Mouse (Mus musculus) frontal cortex, postnatal 25 days (tissue): ENCODE results near the gene Rrp1b.

Experiments used
- DNase-seq, 2 experiments: peaks; one replicate each; pipeline ENCODE4 v3.0.0; 2022; ENCODE audit warnings: low spot score in 2 of 2

Gene Rrp1b

DNA sequence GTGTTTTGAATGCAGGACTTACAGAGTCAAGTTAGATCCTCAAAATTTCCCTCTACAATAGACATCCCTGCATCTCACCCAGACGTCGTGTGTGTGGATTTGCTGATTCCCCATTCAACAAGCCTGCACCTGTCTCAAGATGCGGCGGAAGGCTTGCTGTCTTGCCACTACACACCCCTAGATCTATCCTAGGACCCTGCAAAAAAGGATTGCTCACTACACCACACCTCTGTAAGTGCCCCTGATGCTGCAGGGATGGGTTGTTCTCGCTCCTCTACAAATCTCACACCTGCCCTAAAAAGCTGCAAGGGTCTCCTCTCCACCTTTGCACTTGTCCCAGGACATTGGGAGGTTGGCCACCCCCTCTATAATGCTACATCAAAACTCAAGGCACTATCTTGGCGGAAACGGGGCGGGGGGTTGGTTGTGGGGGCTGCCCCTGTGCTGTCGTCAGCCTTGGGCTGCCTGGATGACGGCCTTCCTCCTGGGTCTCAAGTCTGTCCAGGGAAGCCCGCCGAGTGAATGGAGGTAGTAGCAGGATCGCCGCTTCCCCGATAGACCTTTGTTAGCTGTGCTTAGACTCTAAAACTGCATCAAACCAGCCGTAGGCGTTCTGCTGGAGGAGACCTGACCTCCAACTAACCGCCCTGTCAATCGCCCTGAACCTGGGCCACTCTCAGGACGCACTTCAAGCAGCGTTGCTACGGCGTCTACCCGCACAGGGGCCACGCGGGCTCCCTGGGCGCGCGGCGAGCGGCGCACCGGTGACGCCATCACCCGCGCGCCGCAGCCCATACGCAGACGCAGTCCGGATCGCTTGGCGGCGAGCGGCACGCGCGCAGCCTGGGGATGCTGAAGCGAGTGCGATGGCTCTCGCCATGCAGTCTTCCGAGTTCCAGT is at the start of gene Rrp1b, which contains the start of gene Hsf2bp:
Gene Rrp1b (plus strand): TSS at position 492 of the 900 bp plus-strand sequence.
Gene Hsf2bp (minus strand): TSS at position 741 of the 900 bp plus-strand sequence.
- DNase-seq, result peak; percentile 61 to 69

GRCm38 (mm10) chr17:31986915-31987314 is 49.0 kb upstream of the Rrp1b start:
- no peak for DNase-seq

DNA sequence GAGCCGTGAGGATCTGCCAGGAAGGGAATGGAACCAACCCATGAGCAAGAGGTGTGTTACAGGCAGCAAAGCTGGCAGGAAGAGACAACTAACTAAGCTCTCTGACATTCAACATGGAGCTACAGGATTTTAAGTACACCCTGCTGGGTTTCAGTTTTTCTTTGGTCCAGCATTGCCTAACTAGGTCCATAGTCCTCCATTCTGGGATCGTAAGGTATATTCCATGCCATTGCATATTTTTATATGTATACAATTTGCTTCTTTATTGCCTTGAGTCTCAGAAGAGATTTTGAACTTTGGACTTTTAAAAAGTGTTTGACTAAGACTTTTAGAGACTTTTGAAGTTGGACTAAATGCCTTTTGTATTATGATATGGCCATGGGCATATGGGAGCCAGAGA is 46.9 kb upstream of the Rrp1b start:
- no peak for DNase-seq

DNA sequence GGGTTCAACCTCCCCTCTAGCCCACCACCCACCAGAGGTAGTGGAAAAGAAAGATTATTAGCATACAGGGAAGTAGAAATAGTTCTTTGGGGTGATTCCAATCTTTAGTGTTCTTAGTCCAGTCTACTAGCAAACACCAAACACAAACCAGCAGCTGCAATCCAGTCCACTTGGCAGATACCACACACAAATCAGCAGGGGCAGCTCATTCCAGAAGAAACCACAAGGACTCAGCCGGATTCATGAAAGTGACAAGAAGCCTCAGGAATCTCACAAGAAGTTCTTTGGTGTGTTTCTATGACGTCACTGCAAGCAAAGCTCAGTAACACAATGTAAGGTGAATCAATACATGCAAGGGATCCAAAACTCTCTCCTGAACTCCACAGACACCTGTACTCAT is 43.9 kb upstream of the Rrp1b start:
- DNase-seq, result no peak

GRCm38 (mm10) chr17:31993354-31993753 is 42.5 kb upstream of the Rrp1b start:
- no peak for DNase-seq

- no peak for DNase-seq
Observed at GRCm38 (mm10) chr17:31994132-31994531, 41.8 kb upstream of the Rrp1b start.

DNA sequence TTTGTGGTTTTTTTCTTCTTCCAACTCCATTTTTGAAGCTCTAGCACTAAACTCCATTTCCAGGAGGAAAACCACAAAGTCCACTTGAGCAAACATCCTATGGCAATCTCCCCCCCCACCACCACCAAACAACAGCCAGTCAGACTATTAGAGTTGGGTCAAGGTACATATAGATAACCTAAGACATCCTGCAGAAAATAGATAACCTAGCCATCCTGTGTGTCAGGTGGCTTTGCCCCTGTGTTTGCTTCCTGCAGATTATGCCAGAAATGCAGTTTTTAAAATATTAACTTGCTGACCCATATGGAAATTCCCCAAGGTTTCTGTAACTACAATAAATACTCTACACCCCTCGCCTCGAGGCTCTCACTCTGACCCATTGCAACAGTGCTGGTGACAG is 40.1 kb upstream of the Rrp1b start:
- no peak for DNase-seq

GRCm38 (mm10) chr17:31996331-31996730 is 39.6 kb upstream of the Rrp1b start:
- no peak for DNase-seq

- DNase-seq, result no peak
Observed at GRCm38 (mm10) chr17:31998351-31998750, 37.5 kb upstream of the Rrp1b start.

GRCm38 (mm10) chr17:32003251-32003650 is 32.6 kb upstream of the Rrp1b start:
- DNase-seq, result no peak

DNA sequence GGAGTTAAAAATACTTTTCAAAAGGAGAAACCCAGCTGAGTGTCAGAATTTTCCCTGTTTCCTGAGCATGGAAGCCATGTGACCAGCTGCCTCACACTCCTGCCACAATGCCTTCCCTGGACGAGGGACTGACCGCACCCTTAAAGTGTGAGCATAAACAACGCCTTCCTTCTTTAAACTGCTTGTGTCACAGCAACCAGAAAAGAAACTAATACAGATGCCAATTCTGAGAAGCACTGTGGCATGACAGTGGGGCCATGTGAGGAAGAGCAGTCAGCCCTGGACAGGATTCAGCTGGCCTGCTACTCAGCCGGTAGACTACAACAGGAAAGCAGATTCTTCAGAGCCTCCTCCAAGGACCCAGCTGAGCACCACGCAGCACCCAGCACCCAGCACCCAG is 29.1 kb upstream of the Rrp1b start:
- no peak for DNase-seq

- no peak for DNase-seq
Observed at GRCm38 (mm10) chr17:32011694-32012093, 24.2 kb upstream of the Rrp1b start.

GRCm38 (mm10) chr17:32012254-32012653 is 23.6 kb upstream of the Rrp1b start:
- no peak for DNase-seq

- DNase-seq, result no peak
Observed at GRCm38 (mm10) chr17:32013659-32014058, 22.2 kb upstream of the Rrp1b start.

DNA sequence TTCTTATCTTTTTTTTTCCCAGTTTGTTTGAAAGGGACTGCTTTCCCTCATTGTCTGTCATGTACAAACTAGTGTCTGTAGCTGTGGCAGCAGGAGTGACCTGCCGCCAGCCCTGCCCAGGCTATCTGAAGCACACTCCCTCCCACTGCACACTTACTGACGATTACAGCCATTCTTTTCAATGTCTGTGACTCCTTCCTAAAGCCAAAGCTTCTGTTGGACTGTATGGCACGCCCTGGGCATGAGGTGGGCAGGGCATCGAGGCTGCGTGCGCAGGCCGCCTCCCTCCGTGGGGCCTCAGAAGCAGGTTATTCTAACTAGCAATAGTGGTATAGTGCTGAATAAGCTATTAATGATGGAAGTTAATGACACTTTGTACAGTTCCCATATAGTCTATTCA is 19.4 kb upstream of the Rrp1b start:
- no peak for DNase-seq

DNA sequence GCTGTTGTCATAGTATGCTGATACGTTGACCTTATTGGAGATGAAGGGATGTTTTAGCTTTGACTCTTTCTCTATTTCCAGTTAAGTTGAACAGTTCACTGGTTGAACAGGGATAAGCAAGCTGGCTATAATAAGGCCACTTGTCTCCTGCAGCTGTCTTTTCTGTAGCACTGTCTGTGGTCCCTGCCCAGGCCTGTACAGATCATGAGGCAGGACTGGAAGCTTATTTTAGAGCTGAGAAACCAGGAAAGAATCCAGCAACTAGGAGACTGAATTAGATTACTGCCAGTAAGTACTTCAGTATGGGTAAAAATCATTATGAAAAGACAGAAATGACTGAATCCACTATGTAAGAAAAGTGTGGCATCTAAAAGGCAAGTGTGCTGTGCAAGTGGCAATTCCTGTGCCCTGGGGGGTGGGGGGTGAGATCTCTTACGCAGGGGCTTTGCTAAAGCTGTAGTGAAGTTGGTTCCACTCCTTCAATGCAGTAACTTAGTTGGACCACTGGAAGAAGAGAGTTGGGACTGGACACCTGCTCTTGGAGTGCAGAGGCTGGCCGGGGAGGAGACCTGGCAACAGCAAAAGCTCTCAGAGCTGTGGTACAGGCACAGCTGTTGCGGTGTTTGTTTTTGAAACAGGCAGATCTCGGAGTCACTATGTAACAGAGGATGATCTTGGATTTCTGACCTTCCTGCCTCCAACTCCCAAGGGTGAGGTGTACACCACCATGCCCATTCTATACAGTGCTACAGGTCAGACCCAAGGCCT is 17.6 kb upstream of the Rrp1b start:
- DNase-seq, result no peak

DNA sequence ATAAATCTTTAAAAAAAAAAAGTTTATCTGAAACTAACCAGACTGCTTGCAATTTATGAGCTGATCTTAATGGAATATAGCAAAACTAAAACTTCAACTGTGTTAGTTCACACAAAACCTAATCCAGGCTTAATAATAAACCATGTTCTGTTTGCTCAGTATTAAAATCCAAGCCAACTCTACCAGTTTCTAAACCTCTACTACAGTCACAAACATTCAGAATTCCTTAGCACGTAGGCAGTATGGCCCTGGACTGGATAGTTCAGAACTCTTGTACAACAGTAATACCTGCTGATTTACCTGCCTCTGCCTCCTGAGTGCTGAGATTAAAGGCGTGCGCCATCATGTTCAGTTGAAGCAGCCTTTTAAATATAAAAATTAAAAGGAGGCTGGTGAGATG is 13.9 kb upstream of the Rrp1b start:
- DNase-seq, result no peak

GRCm38 (mm10) chr17:32022551-32022950 is 13.3 kb upstream of the Rrp1b start:
- DNase-seq, result no peak

DNA sequence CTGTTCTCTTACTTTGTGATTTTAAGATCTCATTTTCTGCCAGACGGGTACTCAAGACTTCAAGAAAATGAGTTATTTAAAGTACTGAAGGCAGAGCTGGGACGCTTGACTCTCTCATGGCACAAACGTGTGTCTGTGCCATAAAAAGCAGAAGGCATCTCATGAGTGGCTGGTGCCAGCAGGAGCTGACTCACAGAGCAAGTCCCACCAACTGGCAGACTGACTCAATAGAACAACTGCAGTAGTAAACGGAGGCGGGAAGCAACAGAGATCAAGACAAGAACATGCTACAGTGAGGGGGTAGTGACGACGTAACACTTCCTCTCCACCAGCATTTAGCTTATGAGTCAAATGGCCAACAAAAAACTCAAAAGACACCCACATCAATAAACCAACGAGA is 12.8 kb upstream of the Rrp1b start:
- peak; percentile 29 to 54 for DNase-seq

GRCm38 (mm10) chr17:32024671-32025073 is 11.2 kb upstream of the Rrp1b start:
- DNase-seq, result no peak

GRCm38 (mm10) chr17:32025386-32025785 is 10.5 kb upstream of the Rrp1b start:
- peak; percentile 52 to 60 for DNase-seq

DNA sequence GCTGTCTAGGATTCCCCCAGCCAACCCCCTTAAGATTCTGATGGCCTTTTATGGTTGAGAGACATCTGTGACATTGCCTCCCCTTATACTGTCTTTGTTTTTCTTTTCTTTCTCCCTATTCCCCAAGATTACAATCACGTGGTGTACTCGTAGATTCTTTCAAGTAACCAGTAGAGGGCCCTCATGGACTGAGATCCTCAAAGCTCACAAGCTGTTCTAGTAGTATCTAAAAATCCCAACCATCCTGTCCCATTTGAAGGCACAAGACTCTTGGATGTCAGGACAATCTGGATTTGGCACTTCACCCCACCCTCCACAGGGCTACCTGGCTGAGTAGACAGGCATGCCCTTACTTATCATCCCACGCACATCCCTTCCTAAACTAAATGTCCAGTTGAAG is 8.2 kb upstream of the Rrp1b start:
- peak in 1 of 2 experiments; percentile 6 for DNase-seq

DNA sequence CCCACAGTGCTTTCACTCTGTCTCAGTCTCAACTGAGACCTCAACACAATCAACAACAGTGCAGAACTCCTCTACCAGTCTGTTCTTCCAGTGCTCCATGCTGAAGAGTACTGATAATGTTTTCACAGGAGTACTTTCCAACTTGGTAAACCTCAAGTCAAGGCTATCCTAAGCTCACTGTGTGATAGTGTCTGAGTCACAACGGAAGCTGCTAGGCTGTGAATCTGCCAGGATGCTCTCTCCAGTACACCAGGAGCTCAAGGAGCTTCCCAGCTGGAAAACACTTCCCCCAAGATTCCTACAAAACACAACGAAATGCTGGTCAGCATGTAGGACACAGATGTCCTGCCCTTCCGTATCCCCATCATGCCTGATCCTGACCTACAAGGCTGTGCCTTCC is 7.6 kb upstream of the Rrp1b start:
- DNase-seq, result no peak
